Mouse (Mus musculus) spleen, postnatal 36 days (tissue): ENCODE data around the gene Hba-x.
"Not testable (repeated sequence)": the region's sequence is repeated elsewhere in the genome, so short reads cannot be mapped to it uniquely, and the experiment has no call there.

Experiments used
- DNase-seq, 2 experiments: peaks; one replicate each; pipeline ENCODE4 v3.0.0; 2022; ENCODE audit warnings: low spot score in 2 of 2, mixed read lengths in 1 of 2

Gene Hba-x

GRCm38 (mm10) chr11:32250880-32251763, 25.1 kb upstream of the Hba-x start:
- DNase-seq, result peak; percentile 70 to 85

- DNase-seq, result no peak
Observed at GRCm38 (mm10) chr11:32253121-32253520, 23.1 kb upstream of the Hba-x start.

- peak; percentile 55 to 76 for DNase-seq
Observed at GRCm38 (mm10) chr11:32256146-32256545, 20.1 kb upstream of the Hba-x start.

GRCm38 (mm10) chr11:32256566-32256965, 19.6 kb upstream of the Hba-x start:
- DNase-seq, result no peak

- no peak for DNase-seq
Observed at GRCm38 (mm10) chr11:32262674-32263415, 13.4 kb upstream of the Hba-x start.

GRCm38 (mm10) chr11:32265117-32265738, 11.0 kb upstream of the Hba-x start:
- DNase-seq, result peak; percentile 30 to 70

GRCm38 (mm10) chr11:32266194-32266593, 10.0 kb upstream of the Hba-x start:
- DNase-seq, result no peak

- no peak for DNase-seq
Observed at GRCm38 (mm10) chr11:32266776-32267175, 9.4 kb upstream of the Hba-x start.

GRCm38 (mm10) chr11:32267188-32267884, 8.9 kb upstream of the Hba-x start, which contains the start of gene Nprl3:
Nprl3 (minus strand) TSS chr11:32267707.
- DNase-seq, result peak; percentile 95 to 96

GRCm38 (mm10) chr11:32267964-32268363, 8.2 kb upstream of the Hba-x start:
- DNase-seq, result no peak

- peak; percentile 59 to 75 for DNase-seq
Observed at GRCm38 (mm10) chr11:32268952-32269351, 7.2 kb upstream of the Hba-x start.

GRCm38 (mm10) chr11:32271178-32271577, 5.0 kb upstream of the Hba-x start:
- no peak for DNase-seq

GRCm38 (mm10) chr11:32277736-32278457, 1.7 kb downstream of the Hba-x start:
- no peak for DNase-seq

- DNase-seq, result no peak
Observed at GRCm38 (mm10) chr11:32278458-32278957, 2.3 kb downstream of the Hba-x start.

- DNase-seq, result no peak
Observed at GRCm38 (mm10) chr11:32280646-32281045, 4.4 kb downstream of the Hba-x start.

GRCm38 (mm10) chr11:32281416-32282144, 5.4 kb downstream of the Hba-x start:
- DNase-seq, result no peak

- not testable (repeated sequence) for DNase-seq
Observed at GRCm38 (mm10) chr11:32283091-32283777, 7.0 kb downstream of the Hba-x start, which contains the start of gene Hba-a1. Hba-a1 (plus strand) TSS chr11:32283511.

- DNase-seq, result not testable (repeated sequence)
Observed at GRCm38 (mm10) chr11:32284582-32284981, 8.4 kb downstream of the Hba-x start.
